Mouse (Mus musculus) liver, embryonic 11.5 days (tissue): ENCODE data around the gene Stoml1. TPM values are rescaled to one million over a fixed set of nuclear protein-coding genes. Genes with fewer than 3 reads are reported as not detected.
"Not testable (repeated sequence)": the region's sequence is repeated elsewhere in the genome, so short reads cannot be mapped to it uniquely, and the experiment has no call there.

Experiments
- ATAC-seq: fragments of 200-750 bp; cut with Nextera tagmentation; replicated peaks from 2 replicates; pipeline ENCODE4 v1.8.0; 2017; ENCODE audit warnings: moderate number of reproducible peaks, mild to moderate bottlenecking, moderate TSS enrichment, moderate library complexity; ENCODE audit not compliant: low FRiP score
- DNase-seq: peaks from one replicate; pipeline ENCODE4 v3.0.0-alpha.2; 2017; ENCODE audit warnings: low spot score
- H3K27ac ChIP-seq: fragments of 300-500 bp; sonication (generic); 2 replicates; pipeline ENCODE4 v1.5.1; 2014; ENCODE audit warnings: mild to moderate bottlenecking, low read depth, low read length, control low read depth
- H3K27me3 ChIP-seq: fragments of 300-500 bp; sonication (generic); replicated peaks from 2 replicates; pipeline ENCODE4 v1.6.1; 2014; ENCODE audit warnings: low read length, mixed read lengths; ENCODE audit not compliant: control insufficient read depth, insufficient read depth
- H3K36me3 ChIP-seq: fragments of 300-500 bp; sonication (generic); 2 replicates; pipeline ENCODE4 v1.6.1; 2014; ENCODE audit warnings: mild to moderate bottlenecking, low read length, moderate library complexity, mixed read lengths; ENCODE audit not compliant: control insufficient read depth, insufficient read depth
- H3K4me1 ChIP-seq: fragments of 300-500 bp; sonication (generic); replicated peaks from 2 replicates; pipeline ENCODE4 v1.6.1; 2014; ENCODE audit warnings: low read length, mixed read lengths; ENCODE audit not compliant: control insufficient read depth, insufficient read depth
- H3K4me2 ChIP-seq: fragments of 300-500 bp; sonication (generic); 2 replicates; pipeline ENCODE4 v1.6.1; 2014; ENCODE audit warnings: mild to moderate bottlenecking, control low read depth, moderate library complexity
- H3K4me3 ChIP-seq: fragments of 300-500 bp; sonication (generic); 2 replicates; pipeline ENCODE4 v1.5.1; 2014; ENCODE audit warnings: low read depth, low read length, control low read depth
- H3K9ac ChIP-seq: fragments of 300-500 bp; sonication (generic); 2 replicates; pipeline ENCODE4 v1.6.1; 2014; ENCODE audit warnings: low read depth, low read length, control low read depth
- H3K9me3 ChIP-seq: fragments of 300-500 bp; sonication (generic); 2 replicates; pipeline ENCODE4 v1.6.1; 2016; ENCODE audit warnings: low read length, inconsistent platforms, mixed read lengths; ENCODE audit not compliant: control insufficient read depth
- WGBS: fragments of 180-500 bp; shearing (Covaris S2); extraction: QIAGEN DNeasy Blood & Tissue Kit; methylation state at CpG from one replicate; pipeline ENCODE4 v1.1.7; 2014; 5-methylcytosine and 5-hydroxymethylcytosine counted together
- polyA plus RNA-seq: library from polyadenylated mRNA; unstranded; fragments of >200 nt; fragmentation: Nextera tagmentation; extraction: Ambion mirVana; gene quantifications from 2 replicates; pipeline ENCODE4 v1.2.1, GENCODE M21; 2014

Stoml1 gene
- polyA plus RNA-seq, 1 experiment from 2014 or later = 12.9 TPM

DNA sequence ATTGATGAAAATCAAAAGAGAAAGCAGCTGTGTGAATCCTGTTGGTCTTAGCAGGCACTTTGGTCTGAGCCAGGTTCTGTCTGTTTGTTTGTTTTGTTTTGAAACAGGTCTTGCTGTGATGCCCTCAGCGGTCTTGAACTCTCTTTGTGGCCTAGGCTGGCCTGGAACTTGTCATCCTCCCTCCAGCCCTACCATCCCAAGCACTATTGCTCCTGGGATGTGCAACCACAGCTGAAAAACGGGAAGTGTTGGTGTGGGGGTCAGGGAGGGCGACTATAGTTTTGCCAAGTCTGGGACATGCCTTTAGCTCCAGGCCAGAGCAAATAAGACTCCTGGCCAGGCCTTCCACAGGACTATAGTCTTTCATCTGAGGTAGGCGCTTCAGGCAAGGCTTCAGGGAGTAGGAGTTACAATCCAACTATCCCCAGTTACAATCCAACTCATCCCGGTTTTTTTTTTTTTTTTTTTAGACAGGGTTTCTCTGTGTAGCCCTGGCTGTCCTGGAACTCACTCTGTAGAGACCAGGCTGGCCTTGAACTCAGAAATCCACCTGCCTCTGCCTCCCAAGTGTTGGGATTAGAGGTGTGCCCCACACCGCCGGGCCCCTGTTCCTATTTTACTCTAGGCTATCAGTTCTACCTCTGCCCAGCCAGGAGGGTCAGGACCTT is 4.1 kb upstream of the Stoml1 start:
- Histone ChIP-seq H3K4me2 (peak overlapping the region; percentile 89), H3K4me3 (peak overlapping the region; percentile 72), H3K9me3 (no peaks in the 10 kb centered on the region), H3K27ac (peak overlapping the region; percentile 96), H3K9ac (peak overlapping the region; percentile 92), H3K4me1 (peaks cover 41% of the 10 kb centered on the region), H3K36me3 (no peaks in the 10 kb centered on the region), H3K27me3 (no peaks in the 10 kb centered on the region)
- WGBS = 18% methylated on average over 7 of the region's 7 CpGs
- ATAC-seq (no peak), DNase-seq (no peak)

DNA sequence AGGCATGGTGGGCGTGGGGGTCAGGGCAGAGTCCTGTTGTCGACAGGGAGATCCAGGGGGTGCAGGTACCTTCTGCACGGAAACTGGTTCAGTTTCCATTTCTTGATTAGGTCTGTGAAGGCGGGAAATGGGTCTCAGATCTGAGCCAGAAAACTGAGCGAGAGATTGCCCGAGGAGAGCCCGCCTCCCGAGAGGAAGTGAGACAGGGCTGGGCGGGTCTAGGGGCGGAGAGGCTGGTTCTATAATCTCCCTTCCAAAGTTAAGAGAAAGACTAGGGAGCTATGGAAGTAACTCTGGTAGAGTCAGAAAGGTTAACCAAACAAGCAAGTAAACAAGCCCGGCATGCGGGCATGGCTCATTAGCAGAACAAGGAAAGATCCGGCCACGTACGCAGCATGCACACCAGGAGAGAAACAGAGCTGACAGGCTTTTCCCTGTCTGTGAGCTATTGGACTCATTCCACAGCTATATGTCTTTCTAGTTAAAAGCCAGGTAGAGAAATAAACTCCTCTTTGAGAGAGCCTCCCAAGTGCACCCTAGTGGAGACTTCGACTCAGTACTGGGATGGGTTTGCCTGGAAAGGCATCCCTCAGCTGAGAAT is 3.3 kb upstream of the Stoml1 start, which contains the start of gene Pml:
TSS of gene Pml (minus strand) at position 195 of the 601 bp plus-strand sequence.
- 2% methylated on average over 16 of the region's 16 CpGs for WGBS
- Histone ChIP-seq H3K9ac (peak within 1 kb of the TSS; percentile 92), H3K4me2 (peak within 1 kb of the TSS; percentile 89), H3K27ac (peak within 1 kb of the TSS; percentile 96), H3K36me3 (no peaks in the 10 kb centered on the region), H3K4me3 (peak within 1 kb of the TSS; percentile 72), H3K27me3 (no peaks in the 10 kb centered on the region), H3K9me3 (no peaks in the 10 kb centered on the region), H3K4me1 (peaks cover 37% of the 10 kb centered on the region)
- ATAC-seq (peak; percentile 68), DNase-seq (peak; percentile 78)

DNA sequence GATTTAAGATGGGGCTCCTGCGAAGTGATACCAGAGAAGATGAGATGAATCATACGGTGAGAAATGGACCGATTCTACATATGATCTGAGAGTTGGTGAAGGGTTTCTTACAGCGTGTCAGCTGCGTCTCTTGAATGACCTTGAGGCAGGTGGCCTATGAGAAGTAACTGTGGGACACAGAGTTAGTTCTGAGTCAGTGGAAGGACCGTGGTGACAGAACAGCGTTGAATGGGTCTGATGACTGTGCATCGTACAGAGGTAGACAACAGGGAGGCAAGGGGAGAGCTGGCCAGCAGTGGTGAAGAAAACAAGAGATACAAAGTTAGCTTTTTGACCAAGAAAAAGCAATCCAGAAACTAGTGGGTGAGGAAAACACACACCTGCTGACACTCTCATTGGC is 2.6 kb upstream of the Stoml1 start:
- Histone ChIP-seq H3K36me3 (no peaks in the 10 kb centered on the region), H3K4me1 (peaks cover 33% of the 10 kb centered on the region), H3K4me3 (peak overlapping the region; percentile 72), H3K4me2 (peak overlapping the region; percentile 89), H3K27me3 (no peaks in the 10 kb centered on the region), H3K27ac (peak overlapping the region; percentile 96; the same call in 1 of the 2 replicates), H3K9ac (no peak overlapping the region; the same call in none of the 2 replicates), H3K9me3 (no peaks in the 10 kb centered on the region)
- DNase-seq (no peak), ATAC-seq (no peak)
- WGBS = 76% methylated on average over 8 of the region's 8 CpGs

DNA sequence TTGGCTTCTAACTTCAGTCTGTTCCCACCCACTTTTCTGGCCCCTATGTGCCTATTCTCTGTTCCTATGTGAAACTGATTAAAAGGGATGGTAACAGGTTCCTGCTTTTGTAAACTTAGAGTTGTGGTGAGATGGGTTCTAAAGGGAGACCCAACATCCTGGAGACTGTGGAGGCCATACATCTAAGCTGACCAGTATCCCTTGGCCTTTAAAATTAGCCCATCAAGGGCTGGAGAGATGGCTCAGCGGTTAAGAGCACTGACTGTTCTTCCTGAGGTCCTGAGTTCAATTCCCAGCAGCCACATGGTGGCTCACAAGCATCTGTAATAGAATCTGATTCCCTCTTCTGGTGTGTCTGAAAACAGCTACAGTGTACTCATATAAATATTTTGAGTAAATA is 2.2 kb upstream of the Stoml1 start:
- not testable (repeated sequence) for H3K4me3 ChIP-seq, H3K9me3 ChIP-seq, H3K27me3 ChIP-seq, H3K9ac ChIP-seq, H3K36me3 ChIP-seq, H3K4me2 ChIP-seq, DNase-seq, ATAC-seq
- Histone ChIP-seq H3K4me1 (peaks cover 32% of the 10 kb centered on the region), H3K27ac (peak overlapping the region; percentile 64; the same call in 1 of the 2 replicates)
- WGBS = 92% methylated on average over 1 of the region's 1 CpGs

DNA sequence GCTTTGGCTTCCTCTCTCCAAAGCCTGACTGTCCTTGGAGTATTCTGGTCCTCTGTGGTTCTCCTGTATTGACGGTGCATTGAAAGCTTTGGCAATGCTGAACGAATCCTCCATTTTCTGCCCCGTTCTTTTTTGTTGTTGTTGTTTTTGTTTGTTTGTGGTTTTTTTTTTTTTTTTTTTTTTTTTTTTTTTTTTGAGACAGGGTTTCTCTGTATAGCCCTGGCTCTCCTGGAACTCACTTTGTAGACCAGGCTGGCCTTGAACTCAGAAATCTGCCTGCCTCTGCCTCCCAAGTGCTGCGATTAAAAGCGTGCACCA is 800 bp downstream of the Stoml1 start:
- WGBS = 63% methylated on average over 5 of the region's 5 CpGs
- not testable (repeated sequence) for H3K9me3 ChIP-seq, DNase-seq, H3K36me3 ChIP-seq, ATAC-seq, H3K27me3 ChIP-seq
- Histone ChIP-seq H3K4me1 (peaks cover 17% of the 10 kb centered on the region), H3K27ac (0 out of 2 replicates have a peak overlapping the region, but pooled peaks have one; percentile 49), H3K4me2 (peak overlapping the region; percentile 74), H3K9ac (peak overlapping the region; percentile 66), H3K4me3 (peak overlapping the region; percentile 66)

DNA sequence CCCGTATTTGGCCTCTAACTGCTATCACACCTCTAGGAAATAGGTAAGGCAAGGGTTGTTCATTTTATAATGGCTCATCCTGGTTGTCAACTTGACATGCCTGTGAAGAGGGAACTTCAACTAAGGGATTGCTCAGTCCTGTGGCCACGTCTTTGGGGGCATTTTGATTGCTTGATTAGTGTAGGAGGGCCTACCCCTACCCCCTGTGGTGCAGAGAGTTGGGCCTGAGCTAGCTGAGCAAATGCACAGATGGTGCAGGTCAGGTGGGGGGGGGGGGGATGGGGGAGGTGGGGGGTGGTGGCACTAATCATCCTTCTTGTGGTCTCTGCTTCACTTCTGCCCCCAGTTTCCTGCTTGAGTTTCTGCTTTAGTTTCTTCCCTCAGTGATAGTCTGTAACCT is 2.1 kb downstream of the Stoml1 start:
- H3K9ac ChIP-seq = no peak overlapping the region
- H3K36me3 ChIP-seq = peaks cover 4% of the 10 kb centered on the region; the same call in 1 of the 2 replicates
- no peaks in the 10 kb centered on the region for H3K9me3 ChIP-seq
- no peak for ATAC-seq
- no peak overlapping the region for H3K4me3 ChIP-seq
- WGBS = 54% methylated on average over 2 of the region's 2 CpGs
- H3K4me1 ChIP-seq = peaks cover 13% of the 10 kb centered on the region
- H3K27ac ChIP-seq = no peak overlapping the region
- no peak overlapping the region for H3K4me2 ChIP-seq
- no peaks in the 10 kb centered on the region for H3K27me3 ChIP-seq
- DNase-seq = no peak

DNA sequence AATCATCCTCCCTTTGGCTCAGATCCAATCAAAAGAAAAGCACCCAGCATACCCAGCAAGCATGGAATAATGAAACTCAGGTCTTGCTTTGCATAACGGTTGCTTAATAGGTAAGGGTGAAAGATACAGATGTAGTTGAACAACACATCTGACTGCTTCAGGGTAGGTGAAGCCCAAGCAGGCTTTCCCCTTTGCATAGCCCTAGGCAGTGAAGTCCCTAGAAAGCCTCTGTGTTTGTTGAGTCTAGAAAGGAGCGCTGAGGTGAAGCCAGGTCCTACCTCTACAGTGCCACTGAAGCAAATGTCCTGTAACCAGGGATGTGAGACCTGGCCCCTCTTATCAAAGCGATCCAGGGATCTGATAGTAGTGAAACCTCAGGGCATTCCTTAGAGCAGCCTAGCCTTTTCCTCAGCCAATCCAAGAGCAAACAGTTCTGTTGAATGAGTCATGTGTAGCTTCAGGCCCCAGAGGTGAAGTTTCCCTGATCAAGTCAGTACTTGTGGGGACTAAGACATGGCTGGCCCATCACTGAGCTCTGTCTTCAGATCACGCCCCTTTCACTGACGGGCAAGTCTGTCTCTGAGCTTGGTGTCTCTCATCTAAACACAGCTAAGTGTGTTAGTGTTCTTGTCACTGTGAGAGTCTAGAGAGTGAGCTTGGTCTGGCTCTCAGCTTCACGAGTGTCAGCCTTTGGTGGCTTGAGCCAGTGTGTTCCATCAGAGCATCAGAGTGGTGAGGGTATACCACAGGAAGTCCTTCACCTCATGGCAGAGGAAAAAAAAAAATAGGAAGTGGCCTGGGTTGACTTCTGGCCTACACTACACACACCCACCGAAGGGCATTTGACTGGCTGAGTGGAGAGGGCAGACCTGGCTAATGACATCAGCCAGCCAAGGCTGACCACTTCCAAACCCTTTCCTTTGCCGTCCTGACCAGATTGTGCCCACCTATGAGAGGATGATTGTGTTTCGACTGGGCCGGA is 3.0 kb downstream of the Stoml1 start:
- no peaks in the 10 kb centered on the region for H3K9me3 ChIP-seq
- peaks cover 6% of the 10 kb centered on the region for H3K4me1 ChIP-seq
- peaks cover 8% of the 10 kb centered on the region; the same call in 1 of the 2 replicates for H3K36me3 ChIP-seq
- DNase-seq (no peak), ATAC-seq (no peak)
- no peaks in the 10 kb centered on the region for H3K27me3 ChIP-seq
- no peak overlapping the region for H3K9ac ChIP-seq
- WGBS = 71% methylated on average over 10 of the region's 10 CpGs
- no peak overlapping the region for H3K27ac ChIP-seq
- H3K4me2 ChIP-seq = no peak overlapping the region
- H3K4me3 ChIP-seq = no peak overlapping the region

DNA sequence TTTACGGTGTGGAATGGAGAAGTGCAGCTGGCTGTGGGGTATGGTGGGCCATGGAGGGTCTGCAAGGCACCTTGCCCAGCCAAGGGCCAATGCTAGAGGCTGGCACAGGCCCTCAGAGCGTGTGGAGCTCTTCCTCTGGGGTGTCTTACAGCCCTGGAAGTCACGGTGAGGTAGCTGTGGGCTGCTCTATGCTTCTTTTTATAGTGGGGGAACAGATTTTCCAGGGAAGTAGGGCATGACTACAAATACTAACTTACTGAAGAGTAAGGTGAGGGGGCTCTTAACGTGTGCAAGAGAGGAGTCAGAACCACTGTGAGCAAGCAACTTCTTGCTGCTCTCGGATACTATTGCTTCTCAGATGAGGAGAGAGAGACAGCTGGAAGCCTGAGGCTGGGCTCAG is 9.5 kb downstream of the Stoml1 start:
- Histone ChIP-seq H3K36me3 (peaks cover 6% of the 10 kb centered on the region; the same call in 1 of the 2 replicates), H3K27me3 (no peaks in the 10 kb centered on the region), H3K4me2 (no peak overlapping the region), H3K27ac (no peak overlapping the region), H3K9me3 (no peaks in the 10 kb centered on the region), H3K9ac (no peak overlapping the region), H3K4me1 (peaks cover 14% of the 10 kb centered on the region), H3K4me3 (no peak overlapping the region)
- 91% methylated on average over 5 of the region's 5 CpGs for WGBS
- ATAC-seq = no peak
- no peak for DNase-seq
